Comparison of ENCODE assay signal across 11 mouse cellular contexts in genomic region chr8:111982116-111982515, GRCm38 (mm10). TPM values are rescaled to one million over a fixed set of nuclear protein-coding genes. Genes with fewer than 3 reads are reported as not detected.
DNase-seq lines count a peak whose midpoint lies in the region; ATAC-seq and TF ChIP-seq lines count a peak whose summit lies in the region.
"Had no signal": no experiment of that assay in that cellular context is flagged by ENCODE, and none has a peak within 500 bp of the region (broad histone marks: within the 10 kb centered on the region; RNA-seq: fewer than 3 reads in every experiment).

No protein-coding gene starts in this region.

- no peak overlapping the region for H3K4me3 ChIP-seq in testis, adult 2 months (ENCODE audit: control insufficient read depth, low read depth, low read length)
- no peak overlapping the region for H3K4me3 ChIP-seq in lung, postnatal 0 days (ENCODE audit: low read depth, low read length)
- H3K4me3 ChIP-seq in midbrain, embryonic 11.5 days (ENCODE audit: low read depth, low read length) = no peak overlapping the region
- H3K4me3 ChIP-seq: lung, embryonic 15.5 days had no signal

- no peaks in the 10 kb centered on the region; the same call in none of the 2 replicates for H3K36me3 ChIP-seq in testis, adult 2 months (ENCODE audit: control insufficient read depth, insufficient read depth, low read length)
- no peaks in the 10 kb centered on the region for H3K36me3 ChIP-seq in lung, postnatal 0 days (ENCODE audit: insufficient read depth, low read length)
- peaks cover 6% of the 10 kb centered on the region for H3K36me3 ChIP-seq in midbrain, embryonic 11.5 days (ENCODE audit: control insufficient read depth, insufficient read depth, low read length)

- H3K9ac ChIP-seq in lung, postnatal 0 days (replicated peaks; ENCODE audit: low read depth) = no peak overlapping the region
- no peak overlapping the region for H3K9ac ChIP-seq in midbrain, embryonic 11.5 days (ENCODE audit: low read length)
- H3K9ac ChIP-seq: lung, embryonic 15.5 days had no signal

- no peak for TF ChIP-seq POLR2A in testis, adult 2 months (IDR thresholded peaks at IDR 0.05; ENCODE audit: control insufficient read depth, low read depth, low read length)

- no peak overlapping the region for H3K27ac ChIP-seq in testis, adult 2 months (ENCODE audit: control insufficient read depth, insufficient read depth, low read depth, low read length)
- H3K27ac ChIP-seq in lung, postnatal 0 days (ENCODE audit: low read length) = no peak overlapping the region
- no peak overlapping the region for H3K27ac ChIP-seq in midbrain, embryonic 11.5 days (ENCODE audit: low read depth, low read length)
- H3K27ac ChIP-seq: lung, embryonic 15.5 days had no signal

- DNase-seq in CD4-positive, CD25-positive, alpha-beta regulatory T cell, adult 2 months (ENCODE audit: low read depth, low spot score) = peak; percentile 56
- no peak for DNase-seq in testis, postnatal 10 days (ENCODE audit: low spot score)
- peak; percentile 26 for DNase-seq in lung, postnatal 0 days (ENCODE audit: low spot score)
- DNase-seq in thymus, postnatal 4 days = peak; percentile 66
- no peak for DNase-seq in right cerebral cortex, adult 2 months (ENCODE audit: low spot score in 2 of 2)
- DNase-seq in midbrain, embryonic 11.5 days (ENCODE audit: low spot score, missing footprints) = no peak
- DNase-seq: heart, postnatal 36 days had no signal

- TF ChIP-seq EP300 in lung, postnatal 0 days (IDR thresholded peaks at IDR 0.05) = no peak

- no peaks in the 10 kb centered on the region for H3K27me3 ChIP-seq in testis, adult 2 months (ENCODE audit: control insufficient read depth, insufficient read depth, low read length)
- no peaks in the 10 kb centered on the region for H3K27me3 ChIP-seq in lung, postnatal 0 days (replicated peaks; ENCODE audit: insufficient read depth, low read length)
- H3K27me3 ChIP-seq in midbrain, embryonic 11.5 days (ENCODE audit: control insufficient read depth, insufficient read depth, low read length) = no peaks in the 10 kb centered on the region
- H3K27me3 ChIP-seq: lung, embryonic 15.5 days had no signal

- WGBS in lung, postnatal 0 days = 63% methylated on average over 7 of the region's 7 CpGs
- WGBS in midbrain, embryonic 11.5 days = 78% methylated on average over 7 of the region's 7 CpGs

- no peak overlapping the region for H3K4me2 ChIP-seq in lung, postnatal 0 days (replicated peaks; ENCODE audit: low read depth, low read length)
- no peak overlapping the region for H3K4me2 ChIP-seq in midbrain, embryonic 11.5 days
- H3K4me2 ChIP-seq: lung, embryonic 15.5 days had no signal

- no peak for ATAC-seq in CD4-positive, CD25-positive, alpha-beta regulatory T cell, adult 4 months
- no peak for ATAC-seq in lung, postnatal 0 days
- ATAC-seq in midbrain, embryonic 11.5 days (ENCODE audit: low FRiP score) = no peak

- no peaks in the 10 kb centered on the region for H3K9me3 ChIP-seq in lung, postnatal 0 days (ENCODE audit: low read length)
- H3K9me3 ChIP-seq in midbrain, embryonic 11.5 days (ENCODE audit: control insufficient read depth, low read length) = no peaks in the 10 kb centered on the region
- H3K9me3 ChIP-seq: lung, embryonic 15.5 days had no signal

- no peaks in the 10 kb centered on the region for H3K4me1 ChIP-seq in testis, adult 2 months (ENCODE audit: control insufficient read depth, insufficient read depth, low read length)
- no peaks in the 10 kb centered on the region for H3K4me1 ChIP-seq in lung, postnatal 0 days (ENCODE audit: insufficient read depth, low read depth, low read length)
- H3K4me1 ChIP-seq in midbrain, embryonic 11.5 days (ENCODE audit: control insufficient read depth, insufficient read depth, low read length) = no peaks in the 10 kb centered on the region
- H3K4me1 ChIP-seq: lung, embryonic 15.5 days had no signal

- TF ChIP-seq CTCF in testis, adult 2 months (IDR thresholded peaks at IDR 0.05; ENCODE audit: control insufficient read depth, insufficient read depth, insufficient replicate concordance, low read depth, low read length) = peak; percentile 14; the same call in 1 of the 2 replicates
- TF ChIP-seq CTCF in lung, postnatal 0 days (IDR thresholded peaks at IDR 0.05) = peak; percentile 55

RNA-seq across cellular contexts. Expression of gene Adat1, which starts 10.0 kb away (rescaled TPM):
- polyA plus RNA-seq in CD4-positive, CD25-positive, alpha-beta regulatory T cell, adult 4 months (2017; shearing (Covaris generic)) = 1 to 10 TPM; 7.9 to 8.7 TPM
- 4.5 and 5.3 TPM in 2 replicates for polyA plus RNA-seq in testis, adult 2 months (2012; rRNA removed)
- polyA plus RNA-seq in lung, postnatal 0 days (2015; fragmentation: Nextera tagmentation; extraction: Ambion mirVana) = 2.4 and 2.8 TPM in 2 replicates
- polyA plus RNA-seq in midbrain, embryonic 11.5 days (2014; fragmentation: Nextera tagmentation; extraction: Ambion mirVana) = 9.1 and 11.8 TPM in 2 replicates

RNA-seq across cellular contexts. Expression of gene Kars, which starts 29.0 kb away (rescaled TPM):
- polyA plus RNA-seq in CD4-positive, CD25-positive, alpha-beta regulatory T cell, adult 4 months (2017; shearing (Covaris generic)) = 100 to 1,000 TPM; 166 to 286 TPM
- 59.9 and 60.4 TPM in 2 replicates for polyA plus RNA-seq in testis, adult 2 months (2012; rRNA removed)
- polyA plus RNA-seq in lung, postnatal 0 days (2015; fragmentation: Nextera tagmentation; extraction: Ambion mirVana) = 67.8 and 70.5 TPM in 2 replicates
- 258 and 265 TPM in 2 replicates for polyA plus RNA-seq in midbrain, embryonic 11.5 days (2014; fragmentation: Nextera tagmentation; extraction: Ambion mirVana)

RNA-seq across cellular contexts. Expression of gene Terf2ip, which starts 29.1 kb away (rescaled TPM):
- polyA plus RNA-seq in CD4-positive, CD25-positive, alpha-beta regulatory T cell, adult 4 months (2017; shearing (Covaris generic)) = 10 to 100 TPM in 1 of 2 experiments, 1 to 10 TPM in 1; 9.9 to 11.4 TPM
- 2.9 and 3.8 TPM in 2 replicates for polyA plus RNA-seq in testis, adult 2 months (2012; rRNA removed)
- 13.3 and 17.5 TPM in 2 replicates for polyA plus RNA-seq in lung, postnatal 0 days (2015; fragmentation: Nextera tagmentation; extraction: Ambion mirVana)
- 29.9 and 31.3 TPM in 2 replicates for polyA plus RNA-seq in midbrain, embryonic 11.5 days (2014; fragmentation: Nextera tagmentation; extraction: Ambion mirVana)

RNA-seq across cellular contexts. Expression of gene Gm6793, which starts 32.7 kb away (rescaled TPM):
- polyA plus RNA-seq in CD4-positive, CD25-positive, alpha-beta regulatory T cell, adult 4 months (2017; shearing (Covaris generic)) = under 1 TPM; 0.96 to 1.00 TPM
- polyA plus RNA-seq in testis, adult 2 months (2012; rRNA removed) = 0.06 TPM in 1 of 2 replicates, not detected in the other
- 0.24 TPM in 1 of 2 replicates, not detected in the other for polyA plus RNA-seq in lung, postnatal 0 days (2015; fragmentation: Nextera tagmentation; extraction: Ambion mirVana)
- polyA plus RNA-seq in midbrain, embryonic 11.5 days (2014; fragmentation: Nextera tagmentation; extraction: Ambion mirVana) = 0.26 and 0.37 TPM in 2 replicates
- polyA plus RNA-seq: spleen, adult 2 months had no signal

RNA-seq across cellular contexts. Expression of gene Gabarapl2, which starts 41.6 kb away (rescaled TPM):
- 100 to 1,000 TPM; 205 to 239 TPM for polyA plus RNA-seq in CD4-positive, CD25-positive, alpha-beta regulatory T cell, adult 4 months (2017; shearing (Covaris generic))
- polyA plus RNA-seq in testis, adult 2 months (2012; rRNA removed) = 18.7 and 24.3 TPM in 2 replicates
- polyA plus RNA-seq in lung, postnatal 0 days (2015; fragmentation: Nextera tagmentation; extraction: Ambion mirVana) = 287 and 320 TPM in 2 replicates
- polyA plus RNA-seq in midbrain, embryonic 11.5 days (2014; fragmentation: Nextera tagmentation; extraction: Ambion mirVana) = 331 and 348 TPM in 2 replicates

Comparison
In these comparisons a context has a peak if more than half of its experiments do, and no peak if none do; other contexts are left out.
1. DNase-seq: peak in CD4-positive, CD25-positive, alpha-beta regulatory T cell, adult 2 months (single experiment), lung, postnatal 0 days (single experiment) and thymus, postnatal 4 days (single experiment); none in testis, postnatal 10 days (single experiment), right cerebral cortex, adult 2 months (0 of 2) and midbrain, embryonic 11.5 days (single experiment).